Mouse (Mus musculus) stomach, postnatal 0 days (tissue): Measurements from ENCODE around the gene Herc2. TPM values are rescaled to one million over a fixed set of nuclear protein-coding genes. Genes with fewer than 3 reads are reported as not detected.

Experiments
- ATAC-seq: fragments of 200-750 bp; cut with Nextera tagmentation; 2 replicates; pipeline ENCODE4 v1.8.0; 2017; ENCODE audit not compliant: low FRiP score, low TSS enrichment
- DNase-seq: peaks from one replicate; pipeline ENCODE4 v3.0.0-alpha.2; 2016; ENCODE audit warnings: low spot score
- H3K27ac ChIP-seq: fragments of 300-500 bp; sonication (generic); replicated peaks from 2 replicates; pipeline ENCODE4 v1.5.1; 2014; ENCODE audit warnings: mild to moderate bottlenecking, control low read depth
- H3K27me3 ChIP-seq: fragments of 300-500 bp; sonication (generic); 2 replicates; pipeline ENCODE4 v1.6.1; 2014; ENCODE audit warnings: low read length; ENCODE audit not compliant: control insufficient read depth, insufficient read depth
- H3K36me3 ChIP-seq: fragments of 300-500 bp; sonication (generic); 2 replicates; pipeline ENCODE4 v1.6.1; 2014; ENCODE audit warnings: low read length, mixed read lengths; ENCODE audit not compliant: control insufficient read depth, insufficient read depth
- H3K4me1 ChIP-seq: fragments of 300-500 bp; sonication (generic); replicated peaks from 2 replicates; pipeline ENCODE4 v1.6.1; 2014; ENCODE audit warnings: antibody characterized with exemption; ENCODE audit not compliant: control insufficient read depth, insufficient read depth
- H3K4me2 ChIP-seq: fragments of 300-500 bp; sonication (generic); replicated peaks from 2 replicates; pipeline ENCODE4 v1.6.1; 2014; ENCODE audit warnings: low read depth, mild to moderate bottlenecking, control low read depth, moderate library complexity
- H3K4me3 ChIP-seq: fragments of 300-500 bp; sonication (generic); 2 replicates; pipeline ENCODE4 v1.5.1; 2014; ENCODE audit warnings: low read depth, low read length, control low read depth
- H3K9ac ChIP-seq: fragments of 300-500 bp; sonication (generic); 2 replicates; pipeline ENCODE4 v1.6.1; 2014; ENCODE audit warnings: mild to moderate bottlenecking, low read length, control low read depth, mixed read lengths
- H3K9me3 ChIP-seq: fragments of 300-500 bp; sonication (generic); 2 replicates; pipeline ENCODE4 v1.6.1; 2016; ENCODE audit warnings: low read length; ENCODE audit not compliant: control insufficient read depth
- CTCF ChIP-seq: IDR thresholded peaks from 2 replicates; pipeline ENCODE4 v1.5.1; 2016; ENCODE audit warnings: antibody characterized with exemption, low read depth, mild to moderate bottlenecking, moderate library complexity
- EP300 ChIP-seq: optimal IDR thresholded peaks from 2 replicates; pipeline ENCODE3; 2016; ENCODE audit warnings: antibody characterized with exemption
- WGBS: fragments of 180-500 bp; shearing (Covaris S2); extraction: QIAGEN DNeasy Blood & Tissue Kit; methylation state at CpG from one replicate; pipeline ENCODE4 v1.1.7; 2014; 5-methylcytosine and 5-hydroxymethylcytosine counted together
- polyA plus RNA-seq: library from polyadenylated mRNA; unstranded; fragments of >200 nt; fragmentation: Nextera tagmentation; extraction: Ambion mirVana; gene quantifications from 2 replicates; pipeline ENCODE4 v1.2.1, GENCODE M21; 2015

The Herc2 gene
- polyA plus RNA-seq, 1 experiment from 2014 or later = 11.9 TPM

DNA sequence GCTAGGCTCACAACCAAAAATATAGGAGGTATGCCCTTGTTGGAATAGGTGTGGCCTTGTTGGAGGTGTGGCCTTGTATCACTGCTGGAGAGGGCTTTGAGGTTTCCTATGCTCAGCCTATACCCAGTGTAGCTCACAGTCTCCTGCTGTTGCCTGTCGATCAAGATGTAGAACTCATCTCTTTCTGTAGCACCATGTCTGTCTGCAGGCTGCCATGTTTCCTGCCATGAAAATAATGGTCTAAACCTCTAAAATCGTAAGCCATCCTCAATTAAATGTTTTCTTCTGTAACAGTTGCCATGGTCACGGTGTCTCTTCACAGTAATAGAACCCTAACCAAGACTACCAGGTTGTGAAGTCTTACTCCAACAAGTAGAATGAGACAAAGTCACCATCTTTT lies 26.4 kb upstream of the Herc2 start:
- Histone ChIP-seq H3K9ac (no peak overlapping the region), H3K9me3 (no peaks in the 10 kb centered on the region), H3K4me3 (no peak overlapping the region), H3K4me1 (no peaks in the 10 kb centered on the region), H3K4me2 (no peak overlapping the region), H3K36me3 (no peaks in the 10 kb centered on the region), H3K27me3 (no peaks in the 10 kb centered on the region), H3K27ac (no peak overlapping the region)
- ATAC-seq (no peak), DNase-seq (no peak)
- whole genome bisulfite sequencing = 91% methylated on average over 3 of the region's 3 CpGs
- TF ChIP-seq CTCF (no peak), EP300 (no peak)

DNA sequence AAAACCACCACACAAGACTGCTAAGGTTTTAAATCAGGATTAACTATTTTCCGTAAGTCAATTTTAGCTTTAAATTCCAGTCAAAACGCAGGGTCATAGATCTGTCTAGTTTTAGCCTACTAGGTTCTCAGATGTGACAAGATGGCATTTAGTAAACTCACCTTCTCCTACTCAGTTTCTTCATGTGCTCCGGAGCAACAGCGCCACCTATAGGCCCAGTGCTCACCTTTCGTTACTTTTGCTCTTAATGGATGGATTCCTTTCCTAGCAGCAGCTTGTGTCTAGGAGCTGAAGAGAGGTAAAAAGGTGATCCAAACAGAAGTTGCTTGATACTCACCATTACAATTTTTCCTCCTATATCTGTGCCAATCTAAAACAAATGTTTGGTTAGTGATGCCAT lies 7.6 kb upstream of the Herc2 start:
- no peaks in the 10 kb centered on the region for H3K27me3 ChIP-seq
- ATAC-seq = 0 out of 2 replicates have a peak, but pooled peaks have one; percentile 65
- 14% methylated on average over 5 of the region's 5 CpGs for WGBS
- H3K4me2 ChIP-seq = no peak overlapping the region
- no peak for TF ChIP-seq EP300
- peak; percentile 95 for TF ChIP-seq CTCF
- no peak overlapping the region for H3K9ac ChIP-seq
- no peak overlapping the region for H3K4me3 ChIP-seq
- no peak overlapping the region for H3K27ac ChIP-seq
- no peaks in the 10 kb centered on the region for H3K9me3 ChIP-seq
- H3K4me1 ChIP-seq = no peaks in the 10 kb centered on the region
- H3K36me3 ChIP-seq = no peaks in the 10 kb centered on the region
- peak; percentile 83 for DNase-seq

DNA sequence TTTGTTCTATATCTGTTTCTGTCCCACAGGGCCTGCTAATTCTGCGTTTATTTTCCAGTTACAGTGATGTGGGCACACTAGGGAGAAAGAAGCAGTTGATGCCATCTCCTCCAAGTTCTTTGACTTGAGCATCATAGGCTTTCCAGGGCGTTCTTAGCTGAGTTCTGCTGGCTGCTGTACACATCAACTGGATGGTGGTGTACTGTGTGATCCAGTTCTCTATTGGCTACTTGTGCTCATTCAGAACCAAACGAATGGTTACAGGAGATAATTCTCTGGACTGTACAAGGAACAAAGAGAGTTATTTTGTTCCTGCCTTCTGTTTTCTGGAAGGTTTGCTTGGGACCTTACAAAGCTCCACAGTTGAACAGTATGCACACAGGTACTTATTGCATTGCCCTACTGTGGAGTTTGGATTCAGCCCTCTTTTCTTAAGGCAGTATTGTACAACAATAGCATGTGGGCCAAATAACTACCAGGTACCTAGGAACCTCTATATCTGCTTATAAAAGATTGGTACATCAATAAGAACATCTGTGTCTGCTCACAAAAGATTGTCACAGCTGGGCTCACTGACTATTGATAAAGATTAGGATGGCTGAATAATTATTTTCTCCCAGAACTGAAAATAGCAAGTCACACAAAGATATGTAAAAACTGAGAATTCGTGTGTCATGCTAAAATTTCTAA lies 6.3 kb upstream of the Herc2 start:
- TF ChIP-seq EP300 (no peak), CTCF (no peak)
- H3K27me3 ChIP-seq = no peaks in the 10 kb centered on the region
- H3K27ac ChIP-seq = no peak overlapping the region
- DNase-seq (no peak), ATAC-seq (no peak)
- no peak overlapping the region for H3K4me3 ChIP-seq
- no peaks in the 10 kb centered on the region for H3K9me3 ChIP-seq
- H3K36me3 ChIP-seq = no peaks in the 10 kb centered on the region
- whole genome bisulfite sequencing = 52% methylated on average over 4 of the region's 4 CpGs
- no peak overlapping the region for H3K4me2 ChIP-seq
- H3K4me1 ChIP-seq = no peaks in the 10 kb centered on the region
- H3K9ac ChIP-seq = no peak overlapping the region

DNA sequence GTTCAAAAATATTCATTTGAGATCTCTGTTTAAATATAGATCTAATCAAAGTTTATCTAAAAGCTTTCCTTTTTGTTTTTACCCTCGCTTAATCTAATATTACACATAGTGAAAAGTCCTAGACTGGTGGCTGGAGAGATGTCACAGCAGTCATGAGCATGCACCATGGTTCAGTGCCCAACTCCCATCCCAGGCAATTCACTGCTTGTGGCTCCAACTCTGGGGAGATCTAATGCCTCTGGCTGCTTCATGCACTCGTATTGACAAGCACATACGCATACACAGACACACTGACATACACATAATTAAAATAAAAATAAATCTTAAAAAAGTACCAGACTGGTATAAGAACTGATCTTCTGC lies 5.7 kb upstream of the Herc2 start:
- Histone ChIP-seq H3K9me3 (no peaks in the 10 kb centered on the region), H3K4me3 (no peak overlapping the region), H3K27me3 (no peaks in the 10 kb centered on the region), H3K4me2 (no peak overlapping the region), H3K9ac (no peak overlapping the region), H3K4me1 (no peaks in the 10 kb centered on the region), H3K27ac (no peak overlapping the region), H3K36me3 (no peaks in the 10 kb centered on the region)
- no peak for DNase-seq
- ATAC-seq = no peak
- no peak for TF ChIP-seq EP300
- no peak for TF ChIP-seq CTCF
- 79% methylated on average over 3 of the region's 3 CpGs for WGBS

DNA sequence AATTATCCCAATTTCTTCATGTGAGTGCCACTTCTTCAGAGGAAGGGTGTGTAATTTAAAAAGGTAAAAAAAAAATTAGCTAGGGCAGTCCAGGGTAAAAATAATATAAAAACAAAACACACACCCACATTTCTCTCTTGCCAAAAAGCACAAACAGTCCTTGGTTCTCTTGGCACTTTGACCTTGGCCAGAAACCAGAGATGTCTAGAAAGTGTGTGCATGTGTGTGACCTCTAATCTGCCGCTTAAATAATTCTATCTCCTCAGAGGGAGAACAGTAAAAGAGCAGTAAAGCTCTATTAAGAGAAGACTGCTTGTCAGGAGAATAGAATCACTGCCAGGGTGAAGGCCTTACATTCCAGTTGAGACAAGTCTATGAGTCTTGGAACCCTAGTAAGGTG lies 2.8 kb upstream of the Herc2 start:
- ATAC-seq (no peak), DNase-seq (no peak)
- WGBS = 69% methylated on average over 1 of the region's 1 CpGs

DNA sequence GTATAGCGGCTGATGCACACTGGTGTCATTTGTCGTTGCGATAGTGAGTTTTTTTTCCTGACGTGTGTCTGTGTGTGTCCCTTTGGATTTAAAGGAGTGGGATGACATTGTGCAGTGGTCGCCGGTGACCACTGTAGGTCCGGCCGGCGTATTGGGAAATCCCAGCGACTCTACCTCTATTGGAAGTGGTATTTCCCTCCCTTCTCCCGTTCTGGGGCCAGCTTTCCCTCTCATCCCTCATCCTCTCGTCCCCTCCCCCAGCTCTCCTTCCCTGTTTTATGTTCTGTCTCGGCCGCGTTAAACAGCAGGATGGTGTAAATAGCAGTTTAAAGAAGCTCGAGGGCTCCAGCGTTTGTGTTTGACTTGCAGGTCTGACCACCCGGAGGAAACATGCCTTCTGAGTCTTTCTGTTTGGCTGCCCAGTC lies 503 bp downstream of the Herc2 start:
- WGBS = under 1% methylated on average over 18 of the region's 18 CpGs
- no peak; the same call in 1 of the 2 replicates for ATAC-seq
- peak; percentile 43 for DNase-seq
- Histone ChIP-seq H3K27ac (peak overlapping the region; percentile 96), H3K27me3 (no peaks in the 10 kb centered on the region), H3K9me3 (no peaks in the 10 kb centered on the region), H3K9ac (peak overlapping the region; percentile 83), H3K36me3 (no peaks in the 10 kb centered on the region), H3K4me3 (peak overlapping the region; percentile 79), H3K4me1 (0 out of 2 replicates have a peak, but pooled peaks cover 4% of the 10 kb centered on the region), H3K4me2 (peak overlapping the region; percentile 65)
- TF ChIP-seq EP300 (no peak), CTCF (no peak)

More for the DNA sequence above, 2.8 kb upstream of the Herc2 start:
- no peak overlapping the region for H3K4me2 ChIP-seq
- no peaks in the 10 kb centered on the region for H3K9me3 ChIP-seq
- 0 out of 2 replicates have a peak, but pooled peaks cover 4% of the 10 kb centered on the region for H3K4me1 ChIP-seq
- H3K9ac ChIP-seq = no peak overlapping the region
- no peak overlapping the region for H3K4me3 ChIP-seq
- H3K27ac ChIP-seq = no peak overlapping the region
- TF ChIP-seq EP300 (no peak), CTCF (no peak)
- H3K36me3 ChIP-seq = no peaks in the 10 kb centered on the region
- H3K27me3 ChIP-seq = no peaks in the 10 kb centered on the region
